Mouse (Mus musculus): ENCODE results near the gene Mplkip.
A peak's percentile ranks its signal among the peaks of the same experiment; 100 is the strongest.

The Mplkip gene

GRCm38 (mm10) chr13:17694911-17695699 is at the start of gene Mplkip, which contains the start of gene Sugct:
TSS of gene Mplkip (plus strand) at chr13:17695192.
TSS of gene Sugct (minus strand) at chr13:17695553.
- DNase-seq, result peak; percentile 100

DNA sequence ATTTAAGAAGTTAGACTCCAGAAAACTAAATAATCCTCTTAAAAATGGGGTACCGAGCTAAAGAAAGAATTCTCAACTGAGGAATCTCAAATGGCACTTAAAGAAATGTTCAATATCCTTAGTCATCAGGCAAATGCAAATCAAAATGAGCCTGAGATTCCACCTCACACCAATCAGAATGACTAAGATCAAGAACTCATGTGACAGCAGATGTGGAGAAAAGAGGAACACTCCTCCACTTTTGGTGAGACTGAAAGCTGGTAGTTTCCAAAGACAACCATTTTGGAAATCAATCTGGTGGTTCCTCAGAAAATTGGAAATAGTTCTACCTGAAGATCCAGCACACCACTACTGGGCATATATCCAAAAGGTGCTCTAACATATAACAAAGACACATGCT is 27.6 kb upstream of the Mplkip start:
- DNase-seq, result no peak

GRCm38 (mm10) chr13:17671122-17671521 is 23.9 kb upstream of the Mplkip start:
- peak; percentile 27 to 50 for DNase-seq

DNA sequence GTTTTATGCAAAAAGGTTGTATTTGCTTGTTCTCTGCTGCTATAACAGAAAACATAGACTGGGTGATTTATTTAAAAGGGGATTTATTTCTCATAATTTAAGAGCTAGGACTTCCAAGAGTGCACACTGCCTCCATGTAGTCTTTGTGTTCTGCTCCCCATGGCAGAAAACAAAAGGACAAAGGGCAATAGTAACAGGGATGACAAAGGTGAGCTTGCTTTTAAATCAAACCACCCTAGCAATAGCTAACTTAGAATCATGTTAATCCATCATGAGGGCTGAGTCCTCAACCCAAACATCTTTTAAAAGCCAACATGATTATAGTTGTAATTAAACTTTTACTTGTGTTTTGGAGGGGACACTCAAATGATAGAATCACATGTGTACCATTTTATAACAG is 5.5 kb upstream of the Mplkip start:
- DNase-seq, result peak; percentile 13 to 68

- DNase-seq, result peak in 1 of 2 experiments; percentile 24
These were observed 4.3 kb upstream of the Mplkip start for GRCm38 (mm10) chr13:17690686-17691085.

- DNase-seq, result peak; percentile 30 to 38
These were observed 3.6 kb upstream of the Mplkip start for GRCm38 (mm10) chr13:17691436-17691835.

- peak; percentile 30 to 33 for DNase-seq
These were observed 1.2 kb upstream of the Mplkip start for GRCm38 (mm10) chr13:17693816-17694215.

DNA sequence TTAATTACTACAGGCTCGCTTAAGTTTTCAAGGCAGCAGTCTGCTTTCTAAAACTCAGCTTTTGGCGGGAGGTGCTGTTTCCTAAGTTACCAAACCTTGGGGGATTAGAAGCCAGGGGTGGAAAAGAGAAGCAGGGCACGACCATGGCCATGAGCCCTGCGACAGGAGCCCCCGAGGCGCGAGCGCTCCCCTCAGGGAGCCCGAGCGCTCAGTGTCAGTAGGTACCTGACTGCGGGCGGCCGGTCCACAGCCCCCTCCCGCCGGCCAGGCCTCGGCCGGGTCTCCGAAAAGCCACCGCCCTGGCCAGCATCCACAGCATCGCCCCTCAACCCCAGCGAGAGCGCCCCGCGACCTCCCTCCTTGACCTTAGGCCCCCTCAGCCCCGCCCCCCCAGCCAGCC is 578 bp upstream of the Mplkip start:
- no peak for DNase-seq

DNA sequence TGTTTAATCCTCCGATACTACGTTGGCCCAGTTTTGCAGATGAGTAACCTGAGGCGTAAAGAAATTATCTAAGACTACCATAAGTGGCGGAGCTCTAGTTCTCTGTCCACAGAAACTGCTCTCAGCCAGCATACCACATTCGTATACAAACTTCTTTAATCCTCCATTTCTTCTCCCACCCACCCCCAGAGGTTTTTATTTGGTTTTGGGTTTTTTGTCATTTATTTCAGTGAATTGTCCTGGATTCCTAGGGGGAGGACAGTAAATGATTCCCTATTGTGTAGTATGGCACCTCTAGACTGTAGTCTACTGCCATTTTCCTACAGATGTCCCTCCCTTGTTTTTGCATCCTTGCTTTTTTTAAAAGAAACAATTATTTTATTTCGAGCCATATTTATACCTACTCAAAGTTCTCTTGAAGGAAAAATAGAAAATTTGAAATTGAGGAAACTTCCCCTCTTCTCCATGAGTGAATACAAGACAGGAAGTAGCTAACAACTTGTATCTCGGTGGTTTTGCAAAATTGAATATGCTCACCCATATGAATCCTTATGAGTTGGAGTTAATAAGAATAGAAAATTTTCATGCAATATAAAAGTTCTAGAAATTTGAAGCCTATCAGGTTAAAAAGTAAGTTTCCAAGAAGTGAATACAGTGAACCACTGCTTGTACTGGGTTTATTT is 1.0 kb downstream of the Mplkip start:
- no peak for DNase-seq

DNA sequence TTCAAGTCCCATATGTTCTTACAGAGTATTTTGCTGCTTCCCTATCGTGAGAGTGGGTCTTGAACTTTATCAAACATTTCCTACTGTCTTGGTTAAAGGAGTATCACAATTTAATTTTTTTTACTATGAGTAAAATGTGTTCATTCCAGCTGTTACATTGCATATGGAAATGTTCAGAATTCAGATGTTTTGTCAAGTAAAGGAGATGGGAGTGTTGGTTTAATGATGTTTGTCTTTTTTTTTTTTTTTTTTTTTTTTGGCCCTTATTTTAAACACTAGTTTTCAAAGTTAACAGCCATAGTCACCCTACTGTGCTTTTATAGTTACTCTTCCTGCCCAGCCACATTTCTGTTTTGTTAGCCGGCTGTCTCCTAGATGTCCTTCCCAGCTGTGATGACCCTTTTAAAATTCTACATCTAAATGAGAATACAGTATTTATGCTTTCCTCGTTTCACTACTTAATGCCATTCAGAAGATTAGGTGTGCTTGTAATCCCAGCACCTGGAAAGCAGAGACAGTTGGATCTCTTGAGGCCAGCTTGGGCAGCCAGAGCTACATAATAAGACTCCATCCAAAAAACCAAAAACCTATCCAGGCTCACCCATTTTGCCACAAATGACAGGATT is 5.2 kb downstream of the Mplkip start:
- DNase-seq, result no peak

GRCm38 (mm10) chr13:17701322-17701721 is 6.3 kb downstream of the Mplkip start:
- no peak for DNase-seq

DNA sequence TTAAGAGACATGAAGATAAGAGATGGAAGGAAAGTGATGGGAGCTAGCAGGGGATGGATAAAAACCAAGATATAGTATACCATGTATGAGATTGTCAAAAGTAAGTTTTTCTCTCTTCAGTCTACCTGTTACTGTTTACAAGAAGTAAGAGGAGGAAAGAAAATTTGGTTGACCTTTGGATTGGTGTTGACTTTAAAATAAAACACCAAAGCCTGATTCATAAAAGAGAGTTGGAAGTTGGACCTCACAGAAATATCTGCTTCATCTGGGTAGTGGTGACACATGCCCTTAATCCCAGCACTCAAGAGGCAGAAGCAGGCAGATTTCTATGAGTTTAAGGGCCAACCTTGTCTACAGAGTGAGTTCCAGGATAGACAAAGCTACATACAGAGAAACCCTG is 7.3 kb downstream of the Mplkip start:
- DNase-seq, result no peak

- DNase-seq, result no peak
These were observed 10.3 kb downstream of the Mplkip start for GRCm38 (mm10) chr13:17705188-17705826.

GRCm38 (mm10) chr13:17708784-17709311 is 13.9 kb downstream of the Mplkip start:
- DNase-seq, result no peak

DNA sequence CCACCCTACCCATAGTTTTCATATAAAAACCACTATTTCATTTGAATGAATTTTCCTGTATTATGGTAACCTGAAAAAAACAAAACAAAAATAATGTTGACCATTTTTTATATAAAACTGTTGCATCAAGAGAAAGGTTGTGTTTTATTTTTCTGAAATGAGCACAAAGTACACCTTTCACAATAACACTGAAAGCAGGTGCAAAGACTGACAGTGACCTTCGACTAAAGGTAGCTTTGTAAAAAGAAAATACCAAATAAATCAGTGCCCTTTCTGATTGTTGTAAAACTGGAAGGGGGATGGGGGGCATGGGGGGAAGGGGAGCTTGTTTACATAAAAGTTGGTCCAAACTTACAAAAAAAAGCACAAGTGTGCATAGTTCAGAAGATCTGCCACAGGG is 22.4 kb downstream of the Mplkip start:
- no peak for DNase-seq

- no peak for DNase-seq
These were observed 32.9 kb downstream of the Mplkip start for GRCm38 (mm10) chr13:17727922-17728321.

DNA sequence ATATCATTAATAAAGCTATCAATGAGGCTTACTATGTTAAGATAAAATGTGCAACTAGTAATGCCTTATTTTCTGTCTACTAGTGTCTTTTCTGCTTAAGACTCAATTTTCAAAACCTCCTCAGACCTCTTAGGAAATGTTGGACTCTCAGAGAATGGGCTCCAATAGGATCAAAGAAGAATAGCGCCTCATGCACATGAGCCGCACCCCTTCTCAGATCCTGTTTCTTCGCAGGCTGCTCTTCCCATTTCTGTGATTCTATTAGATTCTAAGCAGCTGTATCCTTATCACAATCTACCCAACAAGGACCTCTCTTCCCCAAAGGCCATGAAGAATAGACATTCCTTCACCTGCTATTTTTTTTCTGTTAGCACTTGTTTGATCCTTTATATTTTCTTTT is 33.8 kb downstream of the Mplkip start:
- no peak for DNase-seq

Data from kidney, adult 8-10 months (tissue).